Mouse (Mus musculus): ENCODE measurements around the gene Pla1a.
"Not testable (repeated sequence)": the region's sequence is repeated elsewhere in the genome, so short reads cannot be mapped to it uniquely, and the experiment has no call there.

Pla1a gene

GRCm38 (mm10) chr16:38458600-38459280 lies 25.8 kb upstream of the Pla1a start:
- no peak for DNase-seq (ENCODE audit: low spot score)

- DNase-seq (ENCODE audit: low spot score): no peak
Observed at GRCm38 (mm10) chr16:38456812-38457567, 24.0 kb upstream of the Pla1a start.

- no peak for DNase-seq (ENCODE audit: low spot score)
Observed at GRCm38 (mm10) chr16:38455511-38456418, 22.8 kb upstream of the Pla1a start, which contains the start of gene Cd80. Gene Cd80 (plus strand): TSS chr16:38455561.

DNA sequence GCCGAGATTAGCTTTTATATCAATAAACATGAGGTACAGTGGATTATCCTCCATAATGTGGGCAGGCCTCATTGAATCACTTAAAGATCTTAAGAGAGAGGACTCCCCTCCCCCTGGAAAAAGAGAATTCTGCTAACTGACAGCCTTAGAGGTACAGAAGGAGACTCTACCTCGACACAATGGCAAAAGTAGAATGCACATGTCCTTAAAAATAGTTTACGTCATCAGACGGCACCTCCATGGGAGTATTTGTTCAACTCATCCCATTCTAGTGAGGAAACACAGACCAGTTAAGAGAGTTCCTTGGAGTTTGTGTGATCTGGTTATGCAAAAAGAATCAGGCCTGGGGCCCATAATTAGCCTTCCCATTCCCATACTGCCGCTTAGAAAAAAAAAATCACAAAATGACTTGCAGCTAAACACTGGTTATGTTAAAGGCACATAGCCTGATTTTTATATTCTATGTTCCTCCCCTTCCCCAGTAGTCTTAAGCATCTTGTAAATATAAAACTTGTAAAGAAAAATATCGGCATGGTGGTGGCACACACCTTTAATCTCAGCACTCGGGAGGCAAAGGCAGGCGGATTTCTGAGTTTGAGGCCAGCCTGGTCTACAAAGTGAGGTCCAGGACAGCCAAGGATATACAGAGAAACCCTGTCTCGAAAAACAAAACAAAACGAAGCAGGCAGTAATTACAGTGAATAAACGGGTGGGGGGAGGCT lies 21.7 kb upstream of the Pla1a start:
- DNase-seq (ENCODE audit: low spot score): no peak

- DNase-seq (ENCODE audit: low spot score): no peak
Observed at GRCm38 (mm10) chr16:38453952-38454351, 21.0 kb upstream of the Pla1a start.

GRCm38 (mm10) chr16:38453203-38453553 lies 20.2 kb upstream of the Pla1a start:
- DNase-seq (ENCODE audit: low spot score): no peak

DNA sequence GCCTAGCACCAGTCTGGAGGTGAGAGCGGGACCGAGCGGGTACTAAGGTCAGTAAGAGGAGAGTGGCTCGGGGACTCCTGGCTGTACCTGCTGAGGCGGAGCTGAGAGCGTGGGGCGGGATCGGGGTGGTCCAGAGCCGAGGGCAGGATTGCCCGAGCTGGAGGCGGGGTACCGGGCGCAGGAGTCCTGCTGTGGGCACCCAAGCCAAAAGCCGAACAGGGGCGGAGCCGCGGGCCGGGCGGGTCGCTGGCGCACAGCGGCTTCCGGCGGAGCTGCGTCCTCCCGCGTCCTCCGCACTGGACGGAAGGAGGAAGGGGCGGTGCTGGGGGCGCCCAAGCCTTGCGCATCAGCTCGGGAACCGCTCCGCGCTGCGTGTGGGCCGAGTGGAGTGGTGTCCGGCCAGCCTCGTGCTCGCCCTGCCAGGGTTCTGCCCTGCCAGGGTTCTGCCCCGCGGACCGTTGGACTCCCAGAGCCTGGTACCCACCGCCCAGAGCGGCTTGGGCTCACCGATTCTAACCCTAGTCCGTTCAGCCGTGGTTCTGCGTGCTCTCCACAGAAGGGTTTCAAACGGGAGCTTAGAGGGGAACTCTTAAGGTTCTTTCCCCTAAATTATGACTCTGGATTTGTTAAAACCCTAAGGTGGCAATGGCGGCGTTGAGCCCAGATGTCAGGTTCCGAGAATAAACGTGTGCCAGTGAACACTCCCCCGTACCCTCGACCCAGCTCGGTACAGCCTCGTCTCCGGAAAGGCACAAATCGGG lies 19.7 kb upstream of the Pla1a start, which contains the start of gene Adprh:
Gene Adprh, minus strand, starts transcription at position 262 of the 761 bp plus-strand sequence.
- peak; percentile 91 for DNase-seq (ENCODE audit: low spot score)

DNA sequence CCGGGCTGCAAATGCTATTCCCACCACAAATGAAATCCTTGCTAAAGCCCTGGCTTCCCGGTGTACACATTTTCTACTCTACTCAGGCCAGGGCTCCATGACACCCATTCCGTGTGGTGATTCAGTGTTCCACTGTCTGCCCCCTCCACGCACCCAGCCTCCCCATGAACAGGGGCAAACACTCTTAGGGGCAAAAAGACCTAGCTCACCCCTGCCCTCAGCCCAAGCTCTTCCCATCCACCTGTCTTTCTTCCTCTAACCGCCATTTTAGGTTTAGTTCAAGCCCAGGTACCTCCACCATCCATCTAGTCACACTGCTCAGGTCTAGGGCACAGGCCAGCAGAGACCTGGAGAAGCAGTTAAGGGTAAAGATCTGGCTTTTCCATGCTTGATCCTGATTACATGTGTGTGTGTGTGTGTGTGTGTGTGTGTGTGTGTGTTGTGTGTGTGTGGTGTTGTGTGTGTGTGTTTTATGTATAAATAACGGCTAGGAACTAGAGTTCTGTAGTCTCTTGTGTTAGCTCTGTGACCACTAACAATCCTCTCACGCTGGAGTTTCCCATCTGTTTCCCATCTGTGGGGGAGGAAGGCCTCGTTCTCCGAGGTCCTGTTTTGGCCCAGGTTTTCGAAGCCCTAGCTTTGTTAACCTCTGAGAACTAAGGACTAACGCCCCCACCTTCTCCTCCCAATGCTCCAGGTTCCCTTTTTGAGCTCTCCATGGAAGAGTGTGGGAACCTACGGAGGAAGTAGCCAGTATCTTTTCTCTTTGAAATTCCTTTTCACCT lies 18.7 kb upstream of the Pla1a start:
- DNase-seq (ENCODE audit: low spot score): no peak

DNA sequence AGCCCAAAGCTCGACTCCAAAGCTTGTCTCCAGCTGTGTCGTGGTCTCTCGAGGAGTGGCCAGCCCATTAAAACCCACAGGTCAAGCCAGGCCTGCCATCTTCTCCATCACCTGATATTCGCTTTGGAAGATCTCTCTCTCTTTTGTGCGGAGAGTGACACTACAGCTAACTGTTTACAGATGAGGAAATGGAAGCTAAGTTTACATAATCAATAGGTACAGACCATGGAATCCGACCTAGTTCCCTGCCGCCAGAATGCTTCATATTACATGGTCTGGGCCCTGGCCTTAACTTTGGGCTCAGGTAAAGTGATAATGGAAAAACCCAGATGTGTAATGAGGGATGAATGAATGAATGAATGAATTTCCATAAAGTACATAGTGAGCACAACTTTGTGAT lies 17.8 kb upstream of the Pla1a start:
- no peak for DNase-seq (ENCODE audit: low spot score)

GRCm38 (mm10) chr16:38448458-38448857 lies 15.5 kb upstream of the Pla1a start:
- no peak for DNase-seq (ENCODE audit: low spot score)

DNA sequence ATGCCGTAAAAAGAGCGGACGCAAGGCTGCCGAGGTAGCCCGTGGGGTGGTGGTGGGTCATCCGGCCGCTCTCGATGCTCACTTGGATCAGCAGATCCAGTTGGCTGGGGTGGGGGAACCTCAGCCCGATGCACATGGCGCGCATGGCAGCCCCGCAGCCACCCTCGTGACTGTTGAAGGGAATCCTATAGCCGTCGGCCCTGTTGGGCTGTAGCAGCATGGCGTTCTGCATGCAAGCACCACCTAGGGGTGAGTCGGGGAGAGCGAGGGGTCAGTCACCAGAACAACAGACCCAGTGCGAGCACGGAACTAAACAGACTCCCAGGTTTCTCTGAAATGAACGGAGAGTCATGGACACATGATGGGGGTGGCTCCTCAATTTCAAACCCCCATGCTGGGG lies 14.4 kb upstream of the Pla1a start:
- DNase-seq (ENCODE audit: low spot score): no peak

DNA sequence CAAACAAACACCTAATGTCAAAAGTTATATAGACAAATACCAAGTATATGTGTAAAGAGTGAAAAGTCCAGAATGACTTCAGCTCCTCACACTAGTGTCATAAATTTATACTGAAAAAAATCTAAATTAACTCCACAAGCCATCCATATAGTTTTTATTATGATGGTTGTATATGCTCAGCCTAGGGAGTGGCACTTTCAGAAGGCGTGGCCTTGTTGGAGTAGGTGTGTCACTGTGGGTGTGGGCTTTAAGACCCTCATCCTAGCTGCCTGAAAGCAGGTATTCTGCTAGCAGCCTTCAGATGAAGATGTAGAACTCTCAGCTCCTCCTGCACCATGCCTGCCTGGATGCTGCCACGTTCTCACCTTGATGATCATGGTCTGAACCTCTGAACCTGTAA lies 13.2 kb upstream of the Pla1a start:
- DNase-seq (ENCODE audit: low spot score): not testable (repeated sequence)

DNA sequence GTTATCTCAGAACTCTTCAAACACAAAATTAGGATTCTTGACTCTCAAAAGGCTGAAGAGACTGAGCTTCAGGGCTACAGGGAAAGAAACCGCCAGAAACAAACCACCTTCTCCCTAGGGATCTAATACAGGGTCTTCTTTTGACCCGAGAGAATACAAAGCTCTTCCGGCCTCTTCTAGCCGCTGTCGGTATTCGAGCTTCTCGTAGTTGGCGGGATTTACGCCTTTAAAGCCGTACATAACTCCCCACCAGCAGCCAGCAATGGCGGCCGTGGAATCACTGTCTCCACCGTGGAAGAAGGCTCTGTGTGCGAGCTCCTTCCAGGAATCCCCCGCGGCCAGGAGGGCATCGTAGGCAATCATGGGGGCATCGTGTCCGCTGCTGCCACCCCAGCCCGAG lies 12.6 kb upstream of the Pla1a start:
- no peak for DNase-seq (ENCODE audit: low spot score)

GRCm38 (mm10) chr16:38445046-38445445 lies 12.1 kb upstream of the Pla1a start:
- no peak for DNase-seq (ENCODE audit: low spot score)

GRCm38 (mm10) chr16:38443721-38444464 lies 10.9 kb upstream of the Pla1a start:
- DNase-seq (ENCODE audit: low spot score): no peak

DNA sequence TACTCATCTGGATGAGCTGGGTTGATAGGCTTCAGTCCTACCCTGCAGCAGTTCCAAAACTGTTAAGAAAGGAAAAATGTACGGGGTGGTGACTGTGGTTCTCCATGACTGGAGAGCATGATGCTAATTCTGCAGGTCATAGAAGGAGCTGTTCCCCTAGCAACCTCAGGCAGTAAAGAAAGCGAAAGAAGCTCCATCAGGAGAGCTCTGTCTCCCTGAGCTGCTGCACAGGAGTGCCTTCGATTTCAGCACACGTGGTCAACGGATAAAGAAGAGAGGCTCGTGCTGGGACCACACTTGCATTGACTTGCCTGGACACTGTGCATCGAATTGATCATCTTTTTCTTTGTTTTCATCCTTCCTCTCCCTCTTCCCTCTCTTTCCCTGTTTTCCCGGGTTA lies 9.3 kb upstream of the Pla1a start:
- no peak for DNase-seq (ENCODE audit: low spot score)

DNA sequence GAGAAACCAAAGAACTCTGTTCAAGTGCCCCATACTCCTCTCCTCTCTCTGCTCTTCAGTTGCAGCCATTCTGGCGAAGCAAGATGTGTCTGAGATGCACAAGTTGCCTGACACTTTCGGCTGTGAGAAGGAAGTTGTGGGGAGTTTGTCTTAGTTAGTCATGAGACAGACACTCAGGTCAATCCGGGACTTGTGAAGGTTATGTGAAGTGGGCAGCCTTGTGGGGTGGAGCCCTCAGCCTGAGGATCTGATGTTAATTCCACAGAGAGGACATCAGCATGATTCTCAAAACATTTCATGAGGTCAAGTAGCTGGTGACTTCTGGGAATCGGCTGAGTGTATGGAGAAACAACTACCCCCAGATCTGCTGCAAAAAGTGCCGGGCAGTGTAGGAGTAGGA lies 8.7 kb upstream of the Pla1a start:
- DNase-seq (ENCODE audit: low spot score): no peak

GRCm38 (mm10) chr16:38440403-38440802 lies 7.5 kb upstream of the Pla1a start:
- no peak for DNase-seq (ENCODE audit: low spot score)

DNA sequence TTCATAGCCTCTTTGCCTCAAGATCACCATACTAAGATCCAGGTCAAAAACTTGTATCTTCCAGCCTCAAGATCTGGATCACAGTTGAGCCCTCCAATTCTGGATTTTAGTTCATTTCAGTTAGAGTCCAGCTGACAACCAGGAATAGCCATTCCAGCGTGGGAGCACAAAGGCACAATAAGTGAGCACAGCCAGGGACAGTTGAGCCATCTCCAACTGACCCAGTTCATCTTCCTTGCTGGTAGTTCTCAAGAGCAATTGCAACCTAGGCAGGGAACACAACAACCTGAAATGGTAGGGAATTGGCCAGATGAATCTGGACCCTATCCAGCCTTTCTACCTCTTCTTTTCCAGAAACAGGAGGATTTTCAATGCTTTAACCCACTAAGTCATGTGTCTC lies 6.2 kb upstream of the Pla1a start:
- no peak for DNase-seq (ENCODE audit: low spot score)
